22 mouse cellular contexts compared by ENCODE assay signal in genomic region chr15:7587210-7587609, GRCm38 (mm10).
A peak's percentile ranks its signal among the peaks of the same experiment; 100 is the strongest.
DNase-seq lines count a peak whose midpoint lies in the region; ATAC-seq lines count a peak whose summit lies in the region.
"Had no signal": no experiment of that assay in that cellular context is flagged by ENCODE, and none has a peak within 500 bp of the region (broad histone marks: within the 10 kb centered on the region; RNA-seq: fewer than 3 reads in every experiment).

No protein-coding gene starts in this region.

- H3K4me3 ChIP-seq in kidney, embryonic 16.5 days (ENCODE audit: low read length), result no peak overlapping the region
- H3K4me3 ChIP-seq: embryonic facial prominence, embryonic 13.5 days; embryonic facial prominence, embryonic 15.5 days; erythroblast, embryonic 14.5 days; forebrain, embryonic 10.5 days; forebrain, embryonic 12.5 days had no signal

- H3K4me1 ChIP-seq in kidney, embryonic 16.5 days (ENCODE audit: insufficient read depth, low read length), result no peaks in the 10 kb centered on the region
- H3K4me1 ChIP-seq: embryonic facial prominence, embryonic 13.5 days; embryonic facial prominence, embryonic 15.5 days; forebrain, embryonic 10.5 days; forebrain, embryonic 12.5 days had no signal

- H3K36me3 ChIP-seq in kidney, embryonic 16.5 days (ENCODE audit: insufficient read depth, low read length), result no peaks in the 10 kb centered on the region
- H3K36me3 ChIP-seq: embryonic facial prominence, embryonic 13.5 days; embryonic facial prominence, embryonic 15.5 days; forebrain, embryonic 10.5 days; forebrain, embryonic 12.5 days had no signal

- 61% methylated on average over 3 of the region's 3 CpGs for WGBS in kidney, embryonic 16.5 days

- no peak overlapping the region for H3K27ac ChIP-seq in kidney, embryonic 16.5 days (ENCODE audit: low read length)
- H3K27ac ChIP-seq: embryonic facial prominence, embryonic 13.5 days; embryonic facial prominence, embryonic 15.5 days; forebrain, embryonic 10.5 days; forebrain, embryonic 12.5 days had no signal

- no peaks in the 10 kb centered on the region for H3K27me3 ChIP-seq in kidney, embryonic 16.5 days (ENCODE audit: insufficient read depth, low read length)
- H3K27me3 ChIP-seq: embryonic facial prominence, embryonic 13.5 days; embryonic facial prominence, embryonic 15.5 days; forebrain, embryonic 12.5 days had no signal

- H3K4me2 ChIP-seq in kidney, embryonic 16.5 days (replicated peaks; ENCODE audit: low read depth, low read length), result no peak overlapping the region
- H3K4me2 ChIP-seq: embryonic facial prominence, embryonic 13.5 days; embryonic facial prominence, embryonic 15.5 days; forebrain, embryonic 12.5 days had no signal

- ATAC-seq in kidney, embryonic 16.5 days (ENCODE audit: low FRiP score, low TSS enrichment), result 0 out of 2 replicates have a peak, but pooled peaks have one; percentile 51
- ATAC-seq: forebrain, embryonic 14.5 days; forebrain, embryonic 16.5 days had no signal

- DNase-seq in heart, adult 11 months, result peak; percentile 48
- no peak for DNase-seq in heart, postnatal 4 days
- no peak for DNase-seq in kidney, postnatal 36 days
- DNase-seq in testis, postnatal 14 days (ENCODE audit: low spot score), result peak; percentile 9
- DNase-seq in testis, postnatal 10 days (ENCODE audit: low spot score), result no peak
- DNase-seq: adrenal gland, adult 2 months; adrenal gland, postnatal 25 days; cerebellum, adult 11 months; cerebellum, adult 18-20 months; cerebellum, adult 8-10 months; cerebellum, adult 9-11 months; cerebellum, postnatal 14 days; cerebellum, postnatal 36 days; embryo, embryonic 11 days had no signal

- no peaks in the 10 kb centered on the region for H3K9me3 ChIP-seq in kidney, embryonic 16.5 days (ENCODE audit: low read length)
- H3K9me3 ChIP-seq: embryonic facial prominence, embryonic 13.5 days; embryonic facial prominence, embryonic 15.5 days; forebrain, embryonic 10.5 days; forebrain, embryonic 12.5 days had no signal

- no peak overlapping the region for H3K9ac ChIP-seq in kidney, embryonic 16.5 days (replicated peaks; ENCODE audit: low read length)
- H3K9ac ChIP-seq: embryonic facial prominence, embryonic 13.5 days; embryonic facial prominence, embryonic 15.5 days; forebrain, embryonic 12.5 days had no signal

Comparison
In these comparisons a context has a peak if more than half of its experiments do, and no peak if none do; other contexts are left out.
1. DNase-seq: peak in heart, adult 11 months (single experiment) and testis, postnatal 14 days (single experiment); none in heart, postnatal 4 days (single experiment), kidney, postnatal 36 days (0 of 2) and testis, postnatal 10 days (single experiment).